Mouse (Mus musculus) mammary gland, adult 2 months (tissue): ENCODE data around the gene Rmi2. TPM values are rescaled to one million over a fixed set of nuclear protein-coding genes. Genes with fewer than 3 reads are reported as not detected.

Experiments
- polyA plus RNA-seq: library from polyadenylated mRNA; depleted of rRNA; stranded (reverse); fragments of >200 nt; gene quantifications from 2 replicates; pipeline ENCODE4 v1.2.3, GENCODE M21; 2012; ENCODE audit warnings: low replicate concordance; rRNA removed

The Rmi2 gene
- 0.63 and 4.0 TPM in 2 replicates for polyA plus RNA-seq

GRCm38 (mm10) chr16:10834911-10835587, at the start of gene Rmi2:
Rmi2 (plus strand) TSS chr16:10835059.

GRCm38 (mm10) chr16:10785371-10786231, 49.3 kb upstream of the Rmi2 start, which contains the start of gene Socs1:
Socs1 (minus strand) TSS chr16:10785536.

GRCm38 (mm10) chr16:10788271-10788670, 46.6 kb upstream of the Rmi2 start, which contains the start of gene Tnp2:
Tnp2 (minus strand) TSS chr16:10788660.

GRCm38 (mm10) chr16:10790702-10791101, 44.2 kb upstream of the Rmi2 start, which contains the start of gene Prm3:
Prm3 (minus strand) TSS chr16:10790914.

GRCm38 (mm10) chr16:10796034-10796433, 38.8 kb upstream of the Rmi2 start, which contains the start of gene Prm2:
Prm2 (minus strand) TSS chr16:10796134.

GRCm38 (mm10) chr16:10805789-10806527, 28.9 kb upstream of the Rmi2 start, which contains the start of gene Prm1:
Prm1 (minus strand) TSS chr16:10805839.

GRCm38 (mm10) chr16:10812865-10813371, 21.9 kb upstream of the Rmi2 start, which contains the start of gene Gm11172:
Gm11172 (plus strand) TSS chr16:10812915.

Other genes starting within 250 kb of the Rmi2 start
- 10.4 and 43.0 TPM in 2 replicates for gene Socs1, start 49.5 kb upstream of the Rmi2 start, polyA plus RNA-seq
- gene Tnp2, start 46.4 kb upstream of the Rmi2 start, polyA plus RNA-seq: 0.99 and 1.8 TPM in 2 replicates
- gene Prm3, start 44.1 kb upstream of the Rmi2 start, polyA plus RNA-seq: not detected in 2 replicates
- 0.68 and 1.0 TPM in 2 replicates for gene Prm2, start 38.9 kb upstream of the Rmi2 start, polyA plus RNA-seq
- gene Prm1, start 29.2 kb upstream of the Rmi2 start, polyA plus RNA-seq: 0.72 and 1.1 TPM in 2 replicates
- gene Gm11172, start 22.1 kb upstream of the Rmi2 start, polyA plus RNA-seq: not detected in 2 replicates
- gene Snn, start 225.9 kb downstream of the Rmi2 start, polyA plus RNA-seq: 46.6 and 62.2 TPM in 2 replicates
- 212 and 364 TPM in 2 replicates for gene Litaf, start 231.1 kb downstream of the Rmi2 start, polyA plus RNA-seq